Mouse (Mus musculus) heart, embryonic 16.5 days (tissue): ENCODE measurements around the gene Rin1. TPM values are rescaled to one million over a fixed set of nuclear protein-coding genes. Genes with fewer than 3 reads are reported as not detected.
A peak's percentile ranks its signal among the peaks of the same experiment; 100 is the strongest.
"Not testable (repeated sequence)": the region's sequence is repeated elsewhere in the genome, so short reads cannot be mapped to it uniquely, and the experiment has no call there.

Experiments used
- ATAC-seq: fragments of 200-750 bp; cut with Nextera tagmentation; replicated peaks from 2 replicates; pipeline ENCODE4 v1.8.0; 2017; ENCODE audit warnings: moderate number of reproducible peaks; ENCODE audit not compliant: insufficient read depth, low FRiP score; ENCODE audit errors: extremely low read depth
- H3K27ac ChIP-seq: fragments of 300-500 bp; sonication (generic); 2 replicates; pipeline ENCODE4 v1.5.1; 2014; ENCODE audit warnings: mild to moderate bottlenecking, low read length, control low read depth, moderate library complexity
- H3K27me3 ChIP-seq: fragments of 300-500 bp; sonication (generic); 2 replicates; pipeline ENCODE4 v1.6.1; 2014; ENCODE audit warnings: low read length, mixed read lengths; ENCODE audit not compliant: control insufficient read depth, insufficient read depth
- H3K36me3 ChIP-seq: fragments of 300-500 bp; sonication (generic); 2 replicates; pipeline ENCODE4 v1.6.1; 2014; ENCODE audit not compliant: control insufficient read depth, insufficient read depth
- H3K4me1 ChIP-seq: fragments of 300-500 bp; sonication (generic); 2 replicates; pipeline ENCODE4 v1.6.1; 2014; ENCODE audit warnings: low read length, mixed read lengths; ENCODE audit not compliant: control insufficient read depth, insufficient read depth
- H3K4me2 ChIP-seq: fragments of 300-500 bp; sonication (generic); 2 replicates; pipeline ENCODE4 v1.6.1; 2014; ENCODE audit warnings: low read depth, mild to moderate bottlenecking, control low read depth, low read length
- H3K4me3 ChIP-seq: fragments of 300-500 bp; sonication (generic); 2 replicates; pipeline ENCODE4 v1.5.1; 2014; ENCODE audit warnings: mild to moderate bottlenecking, control low read depth, low read length
- H3K9ac ChIP-seq: fragments of 300-500 bp; sonication (generic); 2 replicates; pipeline ENCODE4 v1.6.1; 2014; ENCODE audit warnings: low read length, control low read depth
- H3K9me3 ChIP-seq: fragments of 300-500 bp; sonication (generic); replicated peaks from 2 replicates; pipeline ENCODE4 v1.6.1; 2016; ENCODE audit warnings: low read length; ENCODE audit not compliant: control insufficient read depth
- WGBS: fragments of 180-500 bp; shearing (Covaris S2); extraction: QIAGEN DNeasy Blood & Tissue Kit; methylation state at CpG from one replicate; pipeline ENCODE4 v1.1.7; 2014; 5-methylcytosine and 5-hydroxymethylcytosine counted together
- polyA plus RNA-seq: library from polyadenylated mRNA; unstranded; fragments of >200 nt; fragmentation: Nextera tagmentation; extraction: Ambion mirVana; gene quantifications from 2 replicates; pipeline ENCODE4 v1.2.1, GENCODE M21; 2015

The Rin1 gene
- polyA plus RNA-seq, 1 experiment from 2014 or later: 1.8 TPM

DNA sequence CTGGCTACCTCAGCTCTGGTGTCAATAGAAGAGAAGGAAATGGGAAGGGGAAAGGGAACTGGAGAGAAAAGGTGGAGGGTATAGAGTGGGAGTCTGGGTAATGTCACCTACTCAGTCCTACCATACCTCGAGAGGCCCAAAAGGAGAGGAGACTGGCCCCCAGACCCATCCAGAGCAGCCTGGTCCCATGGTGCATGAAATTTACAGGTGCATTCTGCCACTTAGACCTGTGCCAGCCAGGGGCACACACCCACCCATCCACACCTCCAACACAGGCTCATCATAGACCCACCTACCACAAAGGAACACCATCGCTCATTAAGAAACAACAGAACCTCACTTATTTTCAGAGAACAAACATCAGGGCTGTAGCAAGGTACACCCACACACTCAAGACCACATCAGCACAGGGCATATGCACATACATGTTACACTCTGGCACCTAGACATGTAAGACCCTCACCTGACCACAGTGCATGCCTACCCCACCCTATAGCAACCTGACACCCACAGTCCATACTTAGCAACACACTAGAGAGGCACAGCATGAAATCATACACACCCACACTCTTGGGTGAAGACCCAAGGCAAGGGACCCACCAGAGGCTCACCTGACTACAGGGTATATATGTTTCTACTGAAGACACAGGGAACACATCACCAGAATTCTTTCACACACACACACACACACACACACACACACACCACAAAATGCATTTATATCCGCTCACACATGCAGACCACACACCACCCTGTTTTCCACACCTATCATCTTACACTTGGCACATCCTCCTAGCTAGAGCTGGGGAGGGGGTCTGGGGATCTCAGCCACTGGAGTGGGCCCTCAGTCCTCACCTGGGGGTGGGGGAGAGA lies 33.9 kb downstream of the Rin1 start:
- Histone ChIP-seq H3K36me3 (no peaks in the 10 kb centered on the region), H3K9ac (no peak overlapping the region), H3K9me3 (no peaks in the 10 kb centered on the region), H3K27ac (no peak overlapping the region), H3K27me3 (peaks cover 62% of the 10 kb centered on the region), H3K4me2 (no peak overlapping the region), H3K4me3 (peak overlapping the region; percentile 60; the same call in 1 of the 2 replicates), H3K4me1 (peaks cover 13% of the 10 kb centered on the region)
- no peak for ATAC-seq
- whole genome bisulfite sequencing: 60% methylated on average over 3 of the region's 3 CpGs

DNA sequence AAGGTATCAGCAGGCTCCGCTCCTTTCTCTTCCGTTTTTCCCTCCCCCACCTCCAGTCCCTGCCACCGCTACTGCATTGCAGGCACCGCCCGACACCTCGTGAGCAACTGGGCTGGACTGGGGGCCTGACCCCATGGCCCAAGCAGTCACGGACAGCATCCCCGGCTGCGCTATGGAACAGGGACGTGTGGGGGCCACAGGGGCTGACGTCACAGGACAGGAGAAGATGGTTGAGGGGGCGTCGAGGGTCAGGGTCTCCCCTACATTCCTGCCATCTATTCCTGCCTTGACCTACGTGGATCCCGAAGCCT lies 34.5 kb downstream of the Rin1 start:
- WGBS: 4% methylated on average over 15 of the region's 15 CpGs
- peaks cover 61% of the 10 kb centered on the region for H3K27me3 ChIP-seq
- peaks cover 15% of the 10 kb centered on the region for H3K4me1 ChIP-seq
- no peak for ATAC-seq
- no peaks in the 10 kb centered on the region for H3K9me3 ChIP-seq
- H3K4me2 ChIP-seq: peak overlapping the region; percentile 92
- H3K36me3 ChIP-seq: no peaks in the 10 kb centered on the region
- no peak overlapping the region for H3K27ac ChIP-seq
- H3K4me3 ChIP-seq: peak overlapping the region; percentile 60
- peak overlapping the region; percentile 60 for H3K9ac ChIP-seq

- Histone ChIP-seq H3K27me3 (peaks cover 56% of the 10 kb centered on the region), H3K9ac (peak within 1 kb of the TSS; percentile 60), H3K9me3 (no peaks in the 10 kb centered on the region), H3K4me1 (peaks cover 15% of the 10 kb centered on the region), H3K4me3 (peak within 1 kb of the TSS; percentile 60), H3K36me3 (no peaks in the 10 kb centered on the region), H3K27ac (no peak within 1 kb of the TSS), H3K4me2 (peak within 1 kb of the TSS; percentile 92)
- WGBS: 1% methylated on average over 53 of the region's 69 CpGs
- no peak for ATAC-seq
Measured at GRCm38 (mm10) chr19:5085145-5085863, 35.0 kb downstream of the Rin1 start, which contains the start of gene Tmem151a. Gene Tmem151a (minus strand): TSS chr19:5085531.

- not testable (repeated sequence) for H3K27ac ChIP-seq, H3K9ac ChIP-seq, H3K4me2 ChIP-seq, H3K9me3 ChIP-seq, H3K4me3 ChIP-seq, ATAC-seq, H3K36me3 ChIP-seq
- Histone ChIP-seq H3K27me3 (peaks cover 44% of the 10 kb centered on the region), H3K4me1 (peaks cover 15% of the 10 kb centered on the region)
- WGBS: 48% methylated on average over 4 of the region's 4 CpGs
Measured at GRCm38 (mm10) chr19:5086533-5086932, 36.3 kb downstream of the Rin1 start.

DNA sequence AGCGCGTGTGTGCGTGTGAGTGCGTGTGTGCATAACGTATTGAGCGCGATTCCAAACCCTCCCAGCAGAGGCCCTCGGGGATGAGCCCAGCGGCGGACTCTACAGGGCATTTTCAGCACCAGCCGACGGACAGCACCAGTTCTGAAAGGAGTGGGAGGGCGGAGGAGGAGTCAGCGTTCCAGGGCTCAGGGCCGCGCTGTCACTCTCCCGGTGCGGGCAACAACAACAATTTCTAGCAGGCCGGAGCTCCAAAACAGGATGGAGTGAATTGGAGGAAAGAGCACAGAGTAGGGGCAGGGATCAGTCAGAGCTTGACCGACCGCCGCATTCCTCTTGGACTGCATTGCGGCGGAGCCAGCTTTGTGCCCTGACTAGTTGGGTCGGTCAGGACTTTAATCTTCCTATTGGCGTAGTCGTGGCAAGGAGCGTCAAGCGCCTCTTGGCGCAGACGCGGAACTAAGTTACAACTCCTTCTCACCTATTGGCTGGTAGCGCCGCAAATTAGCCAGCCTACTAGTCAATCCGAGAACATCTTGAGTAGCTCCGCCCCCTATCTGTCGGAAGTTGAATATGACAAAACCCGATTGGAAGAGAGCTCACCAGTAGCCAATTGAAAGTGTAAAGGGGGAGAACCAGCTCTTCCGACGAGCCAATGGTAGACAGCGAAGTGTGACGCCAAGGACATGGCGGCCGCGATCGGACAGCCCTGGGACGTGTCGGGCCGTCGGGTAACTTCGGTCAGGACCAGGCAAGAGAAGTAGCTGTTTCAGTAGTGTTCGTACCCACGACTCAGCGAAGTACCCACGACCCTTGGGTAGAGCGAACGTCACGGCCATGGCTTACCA lies 37.8 kb downstream of the Rin1 start, which contains the start of gene Yif1a:
TSS of gene Yif1a (plus strand) at position 655 of the 845 bp plus-strand sequence.
- peaks cover 15% of the 10 kb centered on the region for H3K4me1 ChIP-seq
- peak within 1 kb of the TSS; percentile 78 for H3K4me2 ChIP-seq
- peaks cover 31% of the 10 kb centered on the region for H3K27me3 ChIP-seq
- peak within 1 kb of the TSS; percentile 79 for H3K27ac ChIP-seq
- H3K9ac ChIP-seq: peak within 1 kb of the TSS; percentile 83
- H3K4me3 ChIP-seq: peak within 1 kb of the TSS; percentile 85
- whole genome bisulfite sequencing: under 1% methylated on average over 58 of the region's 58 CpGs
- ATAC-seq: peak; percentile 91
- no peaks in the 10 kb centered on the region for H3K36me3 ChIP-seq
- no peaks in the 10 kb centered on the region for H3K9me3 ChIP-seq

- Histone ChIP-seq H3K36me3 (no peaks in the 10 kb centered on the region), H3K9ac (peak overlapping the region; percentile 83; the same call in 1 of the 2 replicates), H3K27ac (no peak overlapping the region), H3K9me3 (no peaks in the 10 kb centered on the region), H3K4me1 (peaks cover 18% of the 10 kb centered on the region), H3K27me3 (peaks cover 21% of the 10 kb centered on the region), H3K4me3 (peak overlapping the region; percentile 85), H3K4me2 (peak overlapping the region; percentile 78)
- ATAC-seq: no peak
- WGBS: 90% methylated on average over 4 of the region's 4 CpGs
Measured at GRCm38 (mm10) chr19:5089324-5089723, 39.0 kb downstream of the Rin1 start.

GRCm38 (mm10) chr19:5092083-5092482 lies 41.8 kb downstream of the Rin1 start:
- no peak overlapping the region for H3K9ac ChIP-seq
- WGBS: 86% methylated on average over 10 of the region's 10 CpGs

DNA sequence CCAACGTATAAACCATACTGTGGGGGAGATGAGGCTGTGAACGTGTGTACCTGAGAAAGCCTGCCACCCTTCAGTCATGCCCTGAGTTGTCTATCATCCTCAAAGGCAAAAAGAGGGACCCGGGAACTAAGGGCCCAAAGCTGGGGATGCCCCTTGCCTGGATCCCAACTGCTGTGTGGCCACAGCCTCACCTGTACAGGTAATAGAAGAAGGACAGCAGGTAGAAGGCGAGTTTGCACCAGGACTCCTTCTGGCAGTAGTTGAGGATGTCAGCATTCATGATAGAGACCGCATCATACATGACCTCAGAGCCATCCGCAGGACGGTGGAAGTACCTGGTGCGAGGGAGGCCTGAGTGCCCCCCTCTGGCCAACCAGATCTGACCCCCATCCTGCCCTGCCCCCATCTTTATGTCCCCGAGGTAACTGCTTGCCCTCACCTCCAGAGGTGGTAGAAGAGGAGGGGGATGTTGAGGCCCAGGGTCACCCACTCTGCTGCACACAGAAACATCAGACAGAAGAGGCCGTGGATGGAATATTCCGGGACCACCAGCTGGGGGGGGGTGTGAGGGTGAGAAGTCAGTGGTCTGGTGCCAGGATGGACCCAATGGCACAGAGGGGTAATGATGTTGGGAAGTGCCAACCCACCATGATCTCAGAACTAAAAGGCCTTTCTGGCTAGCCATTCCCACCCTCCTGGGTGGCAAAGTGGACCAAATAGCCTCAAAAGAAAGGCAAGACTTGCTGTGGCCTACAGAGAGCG lies 43.4 kb downstream of the Rin1 start:
- Histone ChIP-seq H3K4me1 (peaks cover 23% of the 10 kb centered on the region), H3K4me2 (no peak overlapping the region), H3K9ac (no peak overlapping the region), H3K9me3 (no peaks in the 10 kb centered on the region), H3K4me3 (no peak overlapping the region), H3K27ac (no peak overlapping the region), H3K27me3 (no peaks in the 10 kb centered on the region), H3K36me3 (no peaks in the 10 kb centered on the region)
- WGBS: 64% methylated on average over 12 of the region's 12 CpGs
- no peak for ATAC-seq

More at GRCm38 (mm10) chr19:5092083-5092482, 41.8 kb downstream of the Rin1 start:
- Histone ChIP-seq H3K27ac (no peak overlapping the region), H3K4me2 (no peak overlapping the region), H3K9me3 (no peaks in the 10 kb centered on the region), H3K4me3 (no peak overlapping the region), H3K4me1 (peaks cover 19% of the 10 kb centered on the region), H3K27me3 (no peaks in the 10 kb centered on the region), H3K36me3 (no peaks in the 10 kb centered on the region)
- ATAC-seq: no peak
